In genomic region chr10:121228422-121228953, GRCm38 (mm10) we compare ENCODE assay signal across 28 mouse cellular contexts.
A peak's percentile ranks its signal among the peaks of the same experiment; 100 is the strongest.
DNase-seq lines count a peak whose midpoint lies in the region; ATAC-seq and TF ChIP-seq lines count a peak whose summit lies in the region.
"Had no signal": no experiment of that assay in that cellular context is flagged by ENCODE, and none has a peak within 500 bp of the region (broad histone marks: within the 10 kb centered on the region; RNA-seq: fewer than 3 reads in every experiment).

No protein-coding gene starts in this region.

- 0 out of 2 replicates have a peak overlapping the region, but pooled peaks have one; percentile 43 for H3K27ac ChIP-seq in gastrocnemius, adult 2 months
- peak overlapping the region; percentile 38; the same call in 1 of the 2 replicates for H3K27ac ChIP-seq in limb, embryonic 11.5 days (replicated peaks; ENCODE audit: low read depth, low read length)
- H3K27ac ChIP-seq in limb, embryonic 14.5 days (replicated peaks; ENCODE audit: low read depth, low read length) = no peak overlapping the region; the same call in 1 of the 2 replicates
- H3K27ac ChIP-seq: embryonic facial prominence, embryonic 12.5 days; embryonic facial prominence, embryonic 15.5 days; forebrain, embryonic 12.5 days; forebrain, embryonic 15.5 days; heart, embryonic 13.5 days; hindbrain, embryonic 14.5 days had no signal

- intact Hi-C loops in gastrocnemius, adult 2 months (cut with DNase I) = no loop called here

- WGBS in limb, embryonic 11.5 days = 30% methylated on average over 15 of the region's 15 CpGs
- 20% methylated on average over 15 of the region's 15 CpGs for WGBS in limb, embryonic 14.5 days

- H3K4me3 ChIP-seq in gastrocnemius, adult 2 months = peak overlapping the region; percentile 41; the same call in 1 of the 2 replicates
- no peak overlapping the region for H3K4me3 ChIP-seq in limb, embryonic 11.5 days (ENCODE audit: low read depth, low read length)
- H3K4me3 ChIP-seq in limb, embryonic 14.5 days (replicated peaks; ENCODE audit: low read length) = no peak overlapping the region
- H3K4me3 ChIP-seq: embryonic facial prominence, embryonic 12.5 days; embryonic facial prominence, embryonic 15.5 days; forebrain, embryonic 12.5 days; forebrain, embryonic 15.5 days; heart, embryonic 13.5 days had no signal

- peak overlapping the region; percentile 7; the same call in 1 of the 2 replicates for H3K4me2 ChIP-seq in limb, embryonic 11.5 days (ENCODE audit: low read depth, severe bottlenecking)
- H3K4me2 ChIP-seq in limb, embryonic 14.5 days (replicated peaks; ENCODE audit: low read depth, low read length, severe bottlenecking) = peak overlapping the region; percentile 33; the same call in 1 of the 2 replicates
- H3K4me2 ChIP-seq: embryonic facial prominence, embryonic 12.5 days; embryonic facial prominence, embryonic 15.5 days; forebrain, embryonic 12.5 days; forebrain, embryonic 15.5 days; heart, embryonic 13.5 days; hindbrain, embryonic 14.5 days had no signal

- peak; percentile 22; the same call in 1 of the 2 replicates for ATAC-seq in limb, embryonic 11.5 days (ENCODE audit: insufficient number of reproducible peaks, low FRiP score, low TSS enrichment, low read depth)
- peak; percentile 35 for ATAC-seq in limb, embryonic 14.5 days (ENCODE audit: low FRiP score, low read depth)
- ATAC-seq: forebrain, embryonic 15.5 days; Patski had no signal

- H3K9ac ChIP-seq in limb, embryonic 11.5 days (ENCODE audit: low read length) = no peak overlapping the region
- no peak overlapping the region for H3K9ac ChIP-seq in limb, embryonic 14.5 days (ENCODE audit: low read depth, low read length, severe bottlenecking)
- H3K9ac ChIP-seq: embryonic facial prominence, embryonic 12.5 days; embryonic facial prominence, embryonic 15.5 days; forebrain, embryonic 12.5 days; forebrain, embryonic 15.5 days; heart, embryonic 13.5 days; hindbrain, embryonic 14.5 days had no signal

- no peak for TF ChIP-seq POLR2A in limb, embryonic 14.5 days (IDR thresholded peaks at IDR 0.05; ENCODE audit: borderline replicate concordance, extremely low read depth, insufficient read depth, insufficient read length)

- DNase-seq in gastrocnemius, adult 2 months = no peak
- no peak for DNase-seq in gastrocnemius, adult 18-20 months (ENCODE audit: low spot score)
- DNase-seq in forelimb bud, embryonic 11.5 days (ENCODE audit: low read depth, low spot score) = peak; percentile 56
- no peak for DNase-seq in limb, embryonic 11.5 days (ENCODE audit: low spot score)
- DNase-seq in limb, embryonic 14.5 days (ENCODE audit: low spot score) = peak; percentile 27
- DNase-seq in kidney, postnatal 25 days = no peak
- no peak for DNase-seq in urinary bladder, postnatal 10 days (ENCODE audit: low spot score)
- DNase-seq: adrenal gland, postnatal 10 days; adrenal gland, postnatal 36 days; B cell, adult 2 months; cerebellum, adult 11 months; cerebellum, adult 2 months; cerebellum, adult 9-11 months; cerebellum, postnatal 25 days; gastrocnemius, postnatal 10 days; gastrocnemius, postnatal 36 days; heart, adult 18-20 months; heart, postnatal 14 days; heart, postnatal 4 days had no signal

- peaks cover 16% of the 10 kb centered on the region for H3K4me1 ChIP-seq in limb, embryonic 11.5 days (ENCODE audit: control insufficient read depth, insufficient read depth, low read length)
- H3K4me1 ChIP-seq in limb, embryonic 14.5 days (ENCODE audit: control insufficient read depth, insufficient read depth, low read length) = peaks cover 11% of the 10 kb centered on the region; the same call in 1 of the 2 replicates
- H3K4me1 ChIP-seq: embryonic facial prominence, embryonic 12.5 days; forebrain, embryonic 12.5 days; forebrain, embryonic 15.5 days; heart, embryonic 13.5 days had no signal

- H3K36me3 ChIP-seq in limb, embryonic 11.5 days (ENCODE audit: control insufficient read depth, insufficient read depth, low read length) = no peaks in the 10 kb centered on the region
- no peaks in the 10 kb centered on the region for H3K36me3 ChIP-seq in limb, embryonic 14.5 days (ENCODE audit: control insufficient read depth, insufficient read depth, low read length)
- H3K36me3 ChIP-seq: embryonic facial prominence, embryonic 12.5 days; embryonic facial prominence, embryonic 15.5 days; forebrain, embryonic 12.5 days; forebrain, embryonic 15.5 days; G1E; heart, embryonic 13.5 days had no signal

- 0 out of 2 replicates have a peak, but pooled peaks cover 2% of the 10 kb centered on the region for H3K9me3 ChIP-seq in limb, embryonic 11.5 days (ENCODE audit: control insufficient read depth, low read length)
- peaks cover 5% of the 10 kb centered on the region; the same call in 1 of the 2 replicates for H3K9me3 ChIP-seq in limb, embryonic 14.5 days (ENCODE audit: control insufficient read depth, low read length)
- H3K9me3 ChIP-seq: forebrain, embryonic 15.5 days had no signal

- H3K27me3 ChIP-seq in limb, embryonic 11.5 days (ENCODE audit: control insufficient read depth, insufficient read depth, low read length) = no peaks in the 10 kb centered on the region
- no peaks in the 10 kb centered on the region for H3K27me3 ChIP-seq in limb, embryonic 14.5 days (ENCODE audit: control insufficient read depth, insufficient read depth, low read length)
- H3K27me3 ChIP-seq: CH12.LX; embryonic facial prominence, embryonic 12.5 days; embryonic facial prominence, embryonic 15.5 days; forebrain, embryonic 12.5 days; forebrain, embryonic 15.5 days; heart, embryonic 13.5 days had no signal

- TF ChIP-seq CTCF in gastrocnemius, adult 2 months (IDR thresholded peaks at IDR 0.05) = no peak

Comparison
In these comparisons a context has a peak if more than half of its experiments do, and no peak if none do; other contexts are left out.
1. DNase-seq: peak in forelimb bud, embryonic 11.5 days (single experiment) and limb, embryonic 14.5 days (single experiment); none in gastrocnemius, adult 2 months (single experiment), gastrocnemius, adult 18-20 months (single experiment), limb, embryonic 11.5 days (single experiment), kidney, postnatal 25 days (0 of 2) and urinary bladder, postnatal 10 days (single experiment).